Mouse (Mus musculus) kidney, adult 2 months (tissue): ENCODE measurements around the gene Art4. TPM values are rescaled to one million over a fixed set of nuclear protein-coding genes. Genes with fewer than 3 reads are reported as not detected.

Experiments
- DNase-seq: peaks from one replicate; pipeline ENCODE4 v3.0.0; 2021
- H3K27ac ChIP-seq: fragments of 200-500 bp; 2 replicates; pipeline ENCODE4 v1.5.1; 2012; ENCODE audit warnings: low read depth, low read length, control low read depth, inconsistent platforms; ENCODE audit not compliant: insufficient read depth
- H3K27me3 ChIP-seq: fragments of 200-500 bp; replicated peaks from 2 replicates; pipeline ENCODE4 v1.6.1; 2012; ENCODE audit warnings: mild to moderate bottlenecking, moderate library complexity, low read length, inconsistent platforms; ENCODE audit not compliant: control insufficient read depth, insufficient read depth
- H3K36me3 ChIP-seq: fragments of 200-500 bp; 2 replicates; pipeline ENCODE4 v1.6.1; 2012; ENCODE audit warnings: mild to moderate bottlenecking, moderate library complexity, low read length, inconsistent platforms; ENCODE audit not compliant: control insufficient read depth, insufficient read depth
- H3K4me1 ChIP-seq: fragments of 200-500 bp; 2 replicates; pipeline ENCODE4 v1.6.1; 2011; ENCODE audit warnings: low read length; ENCODE audit not compliant: control insufficient read depth, insufficient read depth
- H3K4me3 ChIP-seq: fragments of 200-500 bp; 2 replicates; pipeline ENCODE4 v1.5.1; 2011; ENCODE audit warnings: mild to moderate bottlenecking, low read depth, low read length, control low read depth; ENCODE audit not compliant: insufficient read depth
- CTCF ChIP-seq: fragments of 200-500 bp; conservative IDR thresholded peaks from 2 replicates; pipeline ENCODE4 v1.5.1; 2011; ENCODE audit warnings: low read depth, mild to moderate bottlenecking, control low read depth, low read length, moderate library complexity, mixed read lengths; ENCODE audit not compliant: insufficient read depth, insufficient read length
- POLR2A ChIP-seq: fragments of 200-500 bp; IDR thresholded peaks from one replicate; pipeline ENCODE4 v1.6.1; 2011; ENCODE audit warnings: low read depth, low read length, control low read depth
- WGBS: fragments of 180-500 bp; shearing (Covaris S2); methylation state at CpG from one replicate; pipeline ENCODE4 v1.1.7; 2018; 5-methylcytosine and 5-hydroxymethylcytosine counted together
- polyA plus RNA-seq: library from polyadenylated mRNA; depleted of rRNA; stranded (reverse); fragments of >200 nt; gene quantifications from 2 replicates; pipeline ENCODE4 v1.2.3, GENCODE M21; 2012

Art4 gene
- polyA plus RNA-seq, 1 experiment: 4.9 TPM

DNA sequence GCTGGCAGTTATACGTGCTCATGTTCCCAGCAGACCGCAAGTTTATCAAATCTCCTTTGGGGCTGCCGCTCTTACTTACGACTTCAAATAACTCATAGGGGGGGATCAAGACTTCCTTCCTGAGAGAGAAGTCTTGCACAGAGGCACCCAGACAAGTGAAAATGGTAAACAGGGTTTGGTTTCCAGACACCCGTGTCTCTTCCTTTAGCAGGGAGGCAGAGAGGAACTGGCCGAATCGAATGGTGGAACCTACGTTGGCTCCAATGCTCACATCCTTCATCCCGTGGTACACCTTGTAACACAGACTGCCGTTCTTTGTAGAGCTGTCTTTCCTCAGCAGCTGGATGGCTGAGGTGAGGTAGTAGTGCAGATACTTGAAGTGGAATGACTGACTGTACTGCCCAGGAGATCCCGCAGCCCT is 3.2 kb downstream of the Art4 start:
- DNase-seq: no peak
- Histone ChIP-seq H3K27ac (no peak overlapping the region), H3K27me3 (no peaks in the 10 kb centered on the region), H3K36me3 (no peaks in the 10 kb centered on the region), H3K4me1 (peaks cover 6% of the 10 kb centered on the region), H3K4me3 (no peak overlapping the region)
- 83% methylated on average over 11 of the region's 11 CpGs for WGBS
- TF ChIP-seq POLR2A (no peak), CTCF (no peak)

DNA sequence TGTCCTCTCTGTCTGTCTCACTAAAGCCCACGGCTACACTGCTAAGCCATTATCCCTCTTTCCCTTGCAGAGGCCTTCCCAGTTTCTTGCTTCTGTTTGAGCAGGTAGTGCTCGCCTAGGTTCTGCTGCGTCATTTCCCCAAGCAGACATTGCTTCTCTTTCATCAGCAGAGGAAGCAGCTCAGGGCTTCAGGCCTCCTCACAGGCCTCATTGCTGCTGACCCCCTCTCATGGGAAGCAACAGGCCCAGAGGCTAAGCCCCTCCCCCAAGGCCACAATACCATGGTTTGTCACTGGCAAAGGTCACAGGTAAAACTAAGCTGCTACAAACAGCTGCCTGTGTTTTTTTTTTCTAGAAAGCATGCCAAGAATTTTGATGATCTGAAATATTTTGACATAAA is 4.8 kb downstream of the Art4 start:
- peaks cover 6% of the 10 kb centered on the region for H3K4me1 ChIP-seq
- H3K4me3 ChIP-seq: no peak overlapping the region
- WGBS: 42% methylated on average over 3 of the region's 3 CpGs
- H3K27me3 ChIP-seq: no peaks in the 10 kb centered on the region
- TF ChIP-seq POLR2A (no peak), CTCF (no peak)
- DNase-seq: peak; percentile 37
- peak overlapping the region; percentile 86 for H3K27ac ChIP-seq
- H3K36me3 ChIP-seq: no peaks in the 10 kb centered on the region

DNA sequence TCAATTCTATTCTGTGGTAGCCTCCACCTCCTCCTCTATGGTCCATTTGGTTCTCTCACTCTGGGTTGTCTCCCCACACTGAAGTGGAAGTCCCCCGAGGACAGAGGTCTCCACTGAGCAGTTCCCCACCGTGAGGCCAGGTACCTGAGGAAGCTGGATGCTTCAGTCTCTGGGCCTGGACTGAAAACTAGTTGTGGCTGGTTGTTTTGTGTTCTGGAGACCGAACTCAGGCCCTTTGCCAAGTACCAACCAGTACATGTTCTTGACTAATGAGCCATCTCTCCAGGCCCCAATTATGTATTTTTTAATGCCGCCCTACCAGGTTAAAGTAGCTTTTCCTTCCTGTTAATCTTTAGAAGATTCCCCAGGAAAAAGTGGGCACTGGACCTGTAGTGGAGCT is 5.2 kb downstream of the Art4 start:
- DNase-seq: peak; percentile 61
- WGBS: 31% methylated on average over 4 of the region's 4 CpGs
- H3K36me3 ChIP-seq: no peaks in the 10 kb centered on the region
- H3K4me1 ChIP-seq: peaks cover 6% of the 10 kb centered on the region
- H3K4me3 ChIP-seq: no peak overlapping the region
- peak overlapping the region; percentile 86 for H3K27ac ChIP-seq
- H3K27me3 ChIP-seq: no peaks in the 10 kb centered on the region
- TF ChIP-seq POLR2A (no peak), CTCF (no peak)

DNA sequence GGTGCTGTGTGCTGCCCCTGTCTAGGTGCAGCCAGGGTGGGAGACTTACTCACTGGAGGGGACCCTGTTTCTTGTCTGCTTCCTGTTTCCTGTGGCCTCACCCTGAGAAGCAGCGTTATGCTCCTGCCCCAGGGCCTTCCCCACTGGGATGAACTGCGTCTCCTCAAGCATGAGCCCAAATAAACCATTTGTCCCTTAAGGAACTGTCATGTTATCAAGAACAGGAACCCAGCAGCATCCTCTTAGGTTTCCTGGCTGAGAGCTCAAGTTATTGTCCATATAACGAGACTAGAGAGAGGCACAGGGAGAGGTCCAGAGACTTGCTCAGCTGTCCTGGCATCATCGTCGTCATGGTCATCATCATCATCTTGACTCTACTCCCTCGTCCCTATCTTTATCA is 7.3 kb downstream of the Art4 start:
- 73% methylated on average over 6 of the region's 6 CpGs for WGBS
- H3K27ac ChIP-seq: no peak overlapping the region
- no peak overlapping the region for H3K4me3 ChIP-seq
- peaks cover 6% of the 10 kb centered on the region for H3K4me1 ChIP-seq
- no peaks in the 10 kb centered on the region for H3K27me3 ChIP-seq
- no peaks in the 10 kb centered on the region for H3K36me3 ChIP-seq
- TF ChIP-seq CTCF: no peak
- TF ChIP-seq POLR2A: no peak
- DNase-seq: no peak

DNA sequence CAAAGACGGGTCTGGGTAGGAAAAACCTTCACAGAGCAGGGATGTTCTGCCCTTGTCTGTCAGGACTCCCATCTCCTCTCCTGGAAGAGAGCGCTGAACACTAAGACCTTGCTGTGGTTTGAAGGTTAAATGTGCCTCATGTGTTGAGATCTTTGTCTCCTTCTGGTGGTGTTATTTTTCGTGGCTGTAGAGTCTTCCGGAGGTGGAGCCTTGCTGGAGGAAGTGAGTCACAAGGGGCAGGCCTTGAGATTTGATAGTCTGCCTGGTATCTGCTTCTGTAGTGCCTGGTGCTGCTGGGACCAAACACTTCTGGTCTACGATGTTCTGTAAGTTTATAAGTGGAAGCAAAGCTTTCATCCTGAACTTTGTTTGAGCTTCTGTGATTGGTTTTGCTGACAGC is 8.6 kb downstream of the Art4 start:
- peaks cover 6% of the 10 kb centered on the region for H3K4me1 ChIP-seq
- H3K27ac ChIP-seq: no peak overlapping the region
- DNase-seq: no peak
- H3K27me3 ChIP-seq: no peaks in the 10 kb centered on the region
- H3K36me3 ChIP-seq: no peaks in the 10 kb centered on the region
- no peak overlapping the region for H3K4me3 ChIP-seq
- WGBS: 94% methylated on average over 5 of the region's 5 CpGs
- TF ChIP-seq POLR2A (no peak), CTCF (no peak)

DNA sequence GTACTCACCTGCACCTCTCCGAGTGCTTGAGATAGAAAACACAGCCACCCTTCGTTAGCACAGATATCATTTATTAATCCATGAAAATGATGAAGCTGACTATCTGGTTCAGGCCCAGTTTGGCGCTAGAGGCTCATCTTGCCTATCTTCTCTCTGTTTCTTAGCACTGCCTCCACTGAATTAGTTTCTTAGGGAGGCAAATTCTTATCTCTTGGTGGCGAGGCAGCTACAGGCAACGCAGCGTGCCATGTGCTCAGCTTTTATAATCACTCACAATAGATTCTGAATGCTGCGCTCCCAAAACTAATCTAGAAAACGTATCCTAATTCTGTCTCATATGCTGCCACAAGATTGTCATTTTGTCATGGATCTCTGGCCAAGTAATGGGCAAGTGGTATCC is 9.1 kb downstream of the Art4 start:
- H3K4me3 ChIP-seq: no peak overlapping the region
- DNase-seq: no peak
- WGBS: 99% methylated on average over 8 of the region's 8 CpGs
- no peak overlapping the region for H3K27ac ChIP-seq
- TF ChIP-seq POLR2A (no peak), CTCF (no peak)
- peaks cover 6% of the 10 kb centered on the region for H3K4me1 ChIP-seq
- H3K36me3 ChIP-seq: no peaks in the 10 kb centered on the region
- H3K27me3 ChIP-seq: no peaks in the 10 kb centered on the region

DNA sequence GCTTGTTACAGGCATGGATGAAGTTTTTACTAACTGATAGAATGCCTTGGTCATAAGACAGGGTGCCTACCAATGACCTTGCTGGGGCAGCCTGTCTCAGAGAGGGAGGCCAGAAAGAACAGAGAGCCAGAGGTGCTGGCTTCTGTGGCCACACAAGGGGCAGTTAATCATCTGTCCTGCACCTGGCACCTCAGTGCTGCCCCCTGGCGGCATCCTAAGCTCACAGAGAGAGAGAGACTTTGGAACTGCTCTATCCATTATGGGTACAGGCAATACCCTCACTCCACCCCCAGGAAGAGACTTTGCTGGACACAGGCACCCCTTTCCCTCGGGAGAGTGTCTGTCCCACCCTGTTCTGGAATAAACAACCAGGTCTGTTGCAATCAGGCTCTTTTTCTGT is 9.7 kb downstream of the Art4 start:
- Histone ChIP-seq H3K4me1 (peaks cover 4% of the 10 kb centered on the region), H3K27ac (no peak overlapping the region), H3K27me3 (no peaks in the 10 kb centered on the region), H3K4me3 (no peak overlapping the region), H3K36me3 (no peaks in the 10 kb centered on the region)
- DNase-seq: peak; percentile 63
- TF ChIP-seq POLR2A (no peak), CTCF (peak; percentile 68)
- 23% methylated on average over 2 of the region's 2 CpGs for WGBS

DNA sequence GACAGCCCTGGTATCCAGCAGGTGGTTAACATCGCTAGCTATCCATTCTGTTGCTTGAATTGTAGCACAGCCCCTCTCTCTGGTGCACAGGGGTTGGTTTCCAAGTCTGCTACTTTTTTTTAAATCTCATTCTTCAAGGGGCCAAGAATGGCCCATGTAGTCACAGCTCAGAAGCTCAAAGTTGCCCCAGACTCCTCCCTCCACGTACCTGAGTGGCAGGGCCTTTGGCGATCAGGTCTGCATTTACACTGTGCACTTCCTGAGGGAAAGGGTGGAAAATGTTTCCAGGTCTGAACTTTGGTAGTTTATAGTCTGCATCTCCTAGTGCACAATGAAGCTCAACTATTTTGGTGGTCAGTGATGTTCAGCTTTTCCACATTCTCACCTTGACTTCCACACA is 10.3 kb downstream of the Art4 start:
- Histone ChIP-seq H3K4me3 (no peak overlapping the region), H3K27me3 (no peaks in the 10 kb centered on the region), H3K27ac (no peak overlapping the region), H3K36me3 (no peaks in the 10 kb centered on the region), H3K4me1 (no peaks in the 10 kb centered on the region; the same call in 1 of the 2 replicates)
- 96% methylated on average over 3 of the region's 3 CpGs for WGBS
- no peak for TF ChIP-seq POLR2A
- no peak for TF ChIP-seq CTCF
- DNase-seq: no peak
